Mouse (Mus musculus): Measurements from ENCODE around the gene Golga5. TPM values are rescaled to one million over a fixed set of nuclear protein-coding genes. Genes with fewer than 3 reads are reported as not detected.

Gene Golga5
- polyA plus RNA-seq, 1 experiment from 2014 or later, result 35.1 TPM

DNA sequence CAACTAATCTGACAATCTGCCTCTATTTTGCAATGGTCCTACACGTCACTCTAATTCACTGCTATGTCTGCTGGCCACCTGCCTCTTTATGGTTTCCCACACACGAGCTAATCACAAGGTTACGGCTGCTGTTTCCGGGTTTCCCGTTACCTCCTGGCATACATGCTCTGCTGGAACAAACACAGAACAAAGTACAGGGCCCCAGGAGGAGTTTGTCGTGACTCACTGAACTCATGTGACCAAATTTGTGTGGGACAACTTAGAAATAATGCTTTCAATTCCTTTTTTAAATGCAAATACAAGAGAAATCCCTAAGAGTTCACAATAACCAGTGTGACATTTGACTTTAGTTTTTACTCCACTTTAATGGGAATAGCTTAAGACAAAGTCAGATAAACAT is 15.4 kb upstream of the Golga5 start:
- ATAC-seq (ENCODE audit: insufficient number of reproducible peaks, insufficient read depth, low FRiP score, low read depth), result no peak
- H3K36me3 ChIP-seq (ENCODE audit: control insufficient read depth, insufficient read depth, low read length), result no peaks in the 10 kb centered on the region
- no peaks in the 10 kb centered on the region for H3K9me3 ChIP-seq (ENCODE audit: control insufficient read depth, low read depth, low read length)
- H3K27me3 ChIP-seq (ENCODE audit: control insufficient read depth, insufficient read depth, low read length), result no peaks in the 10 kb centered on the region
- H3K9ac ChIP-seq (replicated peaks; ENCODE audit: low read depth, low read length), result no peak overlapping the region
- H3K4me1 ChIP-seq (ENCODE audit: control insufficient read depth, insufficient read depth, low read length), result peaks cover 3% of the 10 kb centered on the region; the same call in 1 of the 2 replicates
- H3K27ac ChIP-seq (ENCODE audit: low read length), result no peak overlapping the region
- H3K4me2 ChIP-seq (replicated peaks; ENCODE audit: low read depth, low read length), result no peak overlapping the region
- no peak overlapping the region for H3K4me3 ChIP-seq (ENCODE audit: low read depth, low read length)
- WGBS, result 61% methylated on average over 6 of the region's 6 CpGs

- H3K9ac ChIP-seq (replicated peaks; ENCODE audit: low read depth, low read length), result no peak overlapping the region
- no peaks in the 10 kb centered on the region for H3K4me1 ChIP-seq (ENCODE audit: control insufficient read depth, insufficient read depth, low read length)
- no peaks in the 10 kb centered on the region for H3K9me3 ChIP-seq (ENCODE audit: control insufficient read depth, low read depth, low read length)
- no peak overlapping the region for H3K4me2 ChIP-seq (replicated peaks; ENCODE audit: low read depth, low read length)
- no peak for ATAC-seq (ENCODE audit: insufficient number of reproducible peaks, insufficient read depth, low FRiP score, low read depth)
- no peaks in the 10 kb centered on the region for H3K36me3 ChIP-seq (ENCODE audit: control insufficient read depth, insufficient read depth, low read length)
- H3K4me3 ChIP-seq (ENCODE audit: low read depth, low read length), result no peak overlapping the region
- H3K27ac ChIP-seq (ENCODE audit: low read length), result no peak overlapping the region
- H3K27me3 ChIP-seq (ENCODE audit: control insufficient read depth, insufficient read depth, low read length), result no peaks in the 10 kb centered on the region
- 46% methylated on average over 7 of the region's 7 CpGs for WGBS
Observed at GRCm38 (mm10) chr12:102456467-102457193, 12.3 kb upstream of the Golga5 start.

GRCm38 (mm10) chr12:102460014-102460413 is 8.9 kb upstream of the Golga5 start:
- no peak for ATAC-seq (ENCODE audit: insufficient number of reproducible peaks, insufficient read depth, low FRiP score, low read depth)

DNA sequence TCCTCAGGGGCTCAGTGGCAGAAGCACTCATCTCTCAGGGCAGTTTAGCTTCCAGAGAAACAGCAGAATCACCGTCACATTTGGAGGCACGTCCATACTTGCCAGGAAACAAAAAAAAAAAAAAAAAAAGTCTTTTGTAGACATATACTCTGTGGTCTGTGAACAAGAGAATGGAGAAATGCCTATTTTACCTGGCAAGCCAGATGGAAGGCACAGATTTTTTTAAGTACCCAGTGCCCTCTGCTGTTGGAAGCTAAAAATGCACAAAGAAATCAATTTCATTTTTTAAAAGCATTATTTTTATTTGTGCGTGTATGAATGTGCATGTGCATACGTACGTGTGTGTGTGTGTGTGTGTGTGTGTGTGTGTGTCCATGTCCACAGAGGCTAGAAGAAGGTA is 7.8 kb upstream of the Golga5 start:
- Histone ChIP-seq H3K4me1 (ENCODE audit: control insufficient read depth, insufficient read depth, low read length) (no peaks in the 10 kb centered on the region), H3K9me3 (ENCODE audit: control insufficient read depth, low read depth, low read length) (no peaks in the 10 kb centered on the region), H3K4me2 (replicated peaks; ENCODE audit: low read depth, low read length) (no peak overlapping the region), H3K9ac (replicated peaks; ENCODE audit: low read depth, low read length) (no peak overlapping the region), H3K27me3 (ENCODE audit: control insufficient read depth, insufficient read depth, low read length) (no peaks in the 10 kb centered on the region), H3K36me3 (ENCODE audit: control insufficient read depth, insufficient read depth, low read length) (no peaks in the 10 kb centered on the region), H3K27ac (ENCODE audit: low read length) (no peak overlapping the region), H3K4me3 (ENCODE audit: low read depth, low read length) (no peak overlapping the region)
- 66% methylated on average over 5 of the region's 5 CpGs for WGBS
- no peak for ATAC-seq (ENCODE audit: insufficient number of reproducible peaks, insufficient read depth, low FRiP score, low read depth)

More at GRCm38 (mm10) chr12:102460014-102460413, 8.9 kb upstream of the Golga5 start:
- H3K4me3 ChIP-seq (ENCODE audit: low read depth, low read length), result no peak overlapping the region
- H3K9me3 ChIP-seq (ENCODE audit: control insufficient read depth, low read depth, low read length), result no peaks in the 10 kb centered on the region
- no peaks in the 10 kb centered on the region for H3K36me3 ChIP-seq (ENCODE audit: control insufficient read depth, insufficient read depth, low read length)
- H3K27ac ChIP-seq (ENCODE audit: low read length), result no peak overlapping the region
- no peak overlapping the region for H3K4me2 ChIP-seq (replicated peaks; ENCODE audit: low read depth, low read length)
- H3K27me3 ChIP-seq (ENCODE audit: control insufficient read depth, insufficient read depth, low read length), result no peaks in the 10 kb centered on the region
- H3K9ac ChIP-seq (replicated peaks; ENCODE audit: low read depth, low read length), result no peak overlapping the region
- 61% methylated on average over 5 of the region's 5 CpGs for WGBS
- H3K4me1 ChIP-seq (ENCODE audit: control insufficient read depth, insufficient read depth, low read length), result no peaks in the 10 kb centered on the region

GRCm38 (mm10) chr12:102464650-102465049 is 4.3 kb upstream of the Golga5 start:
- ATAC-seq (ENCODE audit: insufficient number of reproducible peaks, insufficient read depth, low FRiP score, low read depth), result no peak
- 59% methylated on average over 4 of the region's 4 CpGs for WGBS

GRCm38 (mm10) chr12:102468136-102468535 is 799 bp upstream of the Golga5 start:
- WGBS, result 79% methylated on average over 1 of the region's 1 CpGs
- ATAC-seq (ENCODE audit: insufficient number of reproducible peaks, insufficient read depth, low FRiP score, low read depth), result no peak
- Histone ChIP-seq H3K4me1 (ENCODE audit: control insufficient read depth, insufficient read depth, low read length) (no peaks in the 10 kb centered on the region), H3K9me3 (ENCODE audit: control insufficient read depth, low read depth, low read length) (no peaks in the 10 kb centered on the region), H3K9ac (replicated peaks; ENCODE audit: low read depth, low read length) (no peak overlapping the region), H3K4me2 (replicated peaks; ENCODE audit: low read depth, low read length) (no peak overlapping the region), H3K27ac (ENCODE audit: low read length) (no peak overlapping the region), H3K4me3 (ENCODE audit: low read depth, low read length) (no peak overlapping the region), H3K27me3 (ENCODE audit: control insufficient read depth, insufficient read depth, low read length) (no peaks in the 10 kb centered on the region), H3K36me3 (ENCODE audit: control insufficient read depth, insufficient read depth, low read length) (peaks cover 8% of the 10 kb centered on the region)

More at GRCm38 (mm10) chr12:102464650-102465049, 4.3 kb upstream of the Golga5 start:
- H3K9me3 ChIP-seq (ENCODE audit: control insufficient read depth, low read depth, low read length), result no peaks in the 10 kb centered on the region
- no peak overlapping the region for H3K9ac ChIP-seq (replicated peaks; ENCODE audit: low read depth, low read length)
- H3K27me3 ChIP-seq (ENCODE audit: control insufficient read depth, insufficient read depth, low read length), result no peaks in the 10 kb centered on the region
- no peak overlapping the region for H3K4me2 ChIP-seq (replicated peaks; ENCODE audit: low read depth, low read length)
- no peaks in the 10 kb centered on the region for H3K4me1 ChIP-seq (ENCODE audit: control insufficient read depth, insufficient read depth, low read length)
- H3K36me3 ChIP-seq (ENCODE audit: control insufficient read depth, insufficient read depth, low read length), result no peaks in the 10 kb centered on the region
- no peak overlapping the region for H3K27ac ChIP-seq (ENCODE audit: low read length)
- H3K4me3 ChIP-seq (ENCODE audit: low read depth, low read length), result no peak overlapping the region

GRCm38 (mm10) chr12:102474411-102474810 is 5.5 kb downstream of the Golga5 start:
- Histone ChIP-seq H3K27me3 (ENCODE audit: control insufficient read depth, insufficient read depth, low read length) (no peaks in the 10 kb centered on the region), H3K4me3 (ENCODE audit: low read depth, low read length) (no peak overlapping the region), H3K9ac (replicated peaks; ENCODE audit: low read depth, low read length) (no peak overlapping the region), H3K4me2 (replicated peaks; ENCODE audit: low read depth, low read length) (no peak overlapping the region), H3K4me1 (ENCODE audit: control insufficient read depth, insufficient read depth, low read length) (no peaks in the 10 kb centered on the region), H3K36me3 (ENCODE audit: control insufficient read depth, insufficient read depth, low read length) (peaks cover 37% of the 10 kb centered on the region), H3K27ac (ENCODE audit: low read length) (no peak overlapping the region), H3K9me3 (ENCODE audit: control insufficient read depth, low read depth, low read length) (no peaks in the 10 kb centered on the region)
- no peak for ATAC-seq (ENCODE audit: insufficient number of reproducible peaks, insufficient read depth, low FRiP score, low read depth)
- 90% methylated on average over 7 of the region's 7 CpGs for WGBS

- H3K4me1 ChIP-seq (ENCODE audit: control insufficient read depth, insufficient read depth, low read length), result no peaks in the 10 kb centered on the region
- WGBS, result 93% methylated on average over 4 of the region's 4 CpGs
- H3K4me2 ChIP-seq (replicated peaks; ENCODE audit: low read depth, low read length), result no peak overlapping the region
- H3K9me3 ChIP-seq (ENCODE audit: control insufficient read depth, low read depth, low read length), result no peaks in the 10 kb centered on the region
- H3K27ac ChIP-seq (ENCODE audit: low read length), result no peak overlapping the region
- no peak overlapping the region for H3K9ac ChIP-seq (replicated peaks; ENCODE audit: low read depth, low read length)
- H3K4me3 ChIP-seq (ENCODE audit: low read depth, low read length), result no peak overlapping the region
- no peak for ATAC-seq (ENCODE audit: insufficient number of reproducible peaks, insufficient read depth, low FRiP score, low read depth)
- H3K36me3 ChIP-seq (ENCODE audit: control insufficient read depth, insufficient read depth, low read length), result peaks cover 52% of the 10 kb centered on the region
- H3K27me3 ChIP-seq (ENCODE audit: control insufficient read depth, insufficient read depth, low read length), result no peaks in the 10 kb centered on the region
Observed at GRCm38 (mm10) chr12:102480481-102480880, 11.5 kb downstream of the Golga5 start.

DNA sequence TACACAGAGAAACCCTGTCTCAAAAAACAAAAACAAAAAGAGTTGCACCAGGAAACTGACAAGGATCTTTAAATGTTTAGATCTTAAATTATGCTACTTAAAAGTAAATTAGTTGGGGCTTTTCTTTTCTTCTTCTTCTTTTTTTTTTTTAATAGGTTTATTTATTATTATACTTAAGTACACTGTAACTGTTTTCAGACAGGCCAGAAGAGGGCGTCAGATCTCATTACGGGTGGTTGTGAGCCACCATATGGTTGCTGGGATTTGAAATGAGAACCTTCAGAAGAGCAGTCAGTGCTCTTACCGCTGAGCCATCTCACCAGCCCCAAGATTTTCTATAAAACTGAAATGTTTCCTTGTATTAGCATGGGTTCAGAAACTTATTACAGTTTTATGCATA is 16.0 kb downstream of the Golga5 start:
- ATAC-seq (ENCODE audit: insufficient number of reproducible peaks, insufficient read depth, low FRiP score, low read depth), result no peak
- H3K27me3 ChIP-seq (ENCODE audit: control insufficient read depth, insufficient read depth, low read length), result no peaks in the 10 kb centered on the region
- no peak overlapping the region for H3K4me2 ChIP-seq (replicated peaks; ENCODE audit: low read depth, low read length)
- peaks cover 56% of the 10 kb centered on the region for H3K36me3 ChIP-seq (ENCODE audit: control insufficient read depth, insufficient read depth, low read length)
- H3K4me1 ChIP-seq (ENCODE audit: control insufficient read depth, insufficient read depth, low read length), result no peaks in the 10 kb centered on the region
- H3K4me3 ChIP-seq (ENCODE audit: low read depth, low read length), result no peak overlapping the region
- H3K27ac ChIP-seq (ENCODE audit: low read length), result no peak overlapping the region
- H3K9me3 ChIP-seq (ENCODE audit: control insufficient read depth, low read depth, low read length), result no peaks in the 10 kb centered on the region
- no peak overlapping the region for H3K9ac ChIP-seq (replicated peaks; ENCODE audit: low read depth, low read length)
- WGBS, result 67% methylated on average over 3 of the region's 3 CpGs

Measured in stomach, embryonic 14.5 days (tissue).